Mouse (Mus musculus) forebrain, embryonic 15.5 days (tissue): ENCODE data around the gene Gm39653. TPM values are rescaled to one million over a fixed set of nuclear protein-coding genes. Genes with fewer than 3 reads are reported as not detected.
A peak's percentile ranks its signal among the peaks of the same experiment; 100 is the strongest.

Source experiments
- ATAC-seq: fragments of 200-750 bp; cut with Nextera tagmentation; replicated peaks from 2 replicates; pipeline ENCODE4 v1.8.0; 2017; ENCODE audit warnings: mild to moderate bottlenecking, moderate TSS enrichment, moderate library complexity
- H3K27ac ChIP-seq: fragments of 300-500 bp; sonication (generic); replicated peaks from 2 replicates; pipeline ENCODE4 v1.5.1; 2015; ENCODE audit warnings: mild to moderate bottlenecking, inconsistent platforms
- H3K27me3 ChIP-seq: fragments of 300-500 bp; sonication (generic); 2 replicates; pipeline ENCODE4 v1.6.1; 2015; ENCODE audit warnings: inconsistent platforms
- H3K36me3 ChIP-seq: fragments of 300-500 bp; sonication (generic); 2 replicates; pipeline ENCODE4 v1.6.1; 2015; ENCODE audit warnings: mild to moderate bottlenecking, inconsistent platforms
- H3K4me1 ChIP-seq: fragments of 300-500 bp; sonication (generic); 2 replicates; pipeline ENCODE4 v1.6.1; 2015; ENCODE audit warnings: inconsistent platforms
- H3K4me2 ChIP-seq: fragments of 300-500 bp; sonication (generic); replicated peaks from 2 replicates; pipeline ENCODE4 v1.6.1; 2015; ENCODE audit warnings: mild to moderate bottlenecking, inconsistent platforms
- H3K4me3 ChIP-seq: fragments of 300-500 bp; sonication (generic); 2 replicates; pipeline ENCODE4 v1.5.1; 2015; ENCODE audit warnings: mild to moderate bottlenecking, inconsistent platforms
- H3K9ac ChIP-seq: fragments of 300-500 bp; sonication (generic); replicated peaks from 2 replicates; pipeline ENCODE4 v1.6.1; 2015; ENCODE audit warnings: mild to moderate bottlenecking, inconsistent platforms
- H3K9me3 ChIP-seq: fragments of 300-500 bp; sonication (generic); 2 replicates; pipeline ENCODE4 v1.6.1; 2016; ENCODE audit warnings: inconsistent platforms
- WGBS: fragments of 180-500 bp; shearing (Covaris S2); methylation state at CpG from one replicate; pipeline ENCODE4 v1.1.7; 2015; ENCODE audit warnings: mixed read lengths; 5-methylcytosine and 5-hydroxymethylcytosine counted together
- polyA plus RNA-seq: library from polyadenylated mRNA; unstranded; fragments of >200 nt; fragmentation: Nextera tagmentation; extraction: Ambion mirVana; gene quantifications from 2 replicates; pipeline ENCODE4 v1.2.1, GENCODE M21; 2015

The Gm39653 gene
- 0.17 TPM in 1 of 2 replicates, not detected in the other for polyA plus RNA-seq

DNA sequence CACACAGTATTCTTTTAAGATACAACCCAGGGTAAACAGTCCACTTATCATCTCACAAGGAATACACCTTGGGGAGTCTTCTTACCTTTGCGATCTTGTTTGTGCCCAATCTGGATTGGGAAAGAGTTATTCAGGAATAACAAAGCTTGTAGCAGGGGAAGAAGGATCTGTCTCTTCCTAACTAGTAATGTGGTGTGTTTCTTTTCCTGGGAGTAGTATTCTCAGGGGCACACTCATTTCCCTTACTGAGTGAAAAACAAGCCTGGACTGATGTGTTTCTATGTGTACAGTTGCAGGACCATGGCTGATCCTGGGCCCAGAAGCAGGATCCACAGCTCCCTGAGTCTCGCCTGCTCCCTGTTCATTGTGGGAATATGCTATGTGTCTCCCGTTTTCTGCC is at the start of gene Gm39653:
Gene Gm39653 (plus strand): TSS at position 301 of the 400 bp plus-strand sequence.
- H3K4me3 ChIP-seq: no peak within 1 kb of the TSS
- no peak for ATAC-seq
- peaks cover 5% of the 10 kb centered on the region; the same call in 1 of the 2 replicates for H3K4me1 ChIP-seq
- no peak within 1 kb of the TSS for H3K27ac ChIP-seq
- no peak within 1 kb of the TSS for H3K9ac ChIP-seq
- H3K27me3 ChIP-seq: no peaks in the 10 kb centered on the region
- H3K9me3 ChIP-seq: no peaks in the 10 kb centered on the region
- 87% methylated on average over 3 of the region's 3 CpGs for WGBS
- no peak within 1 kb of the TSS for H3K4me2 ChIP-seq
- H3K36me3 ChIP-seq: no peaks in the 10 kb centered on the region

DNA sequence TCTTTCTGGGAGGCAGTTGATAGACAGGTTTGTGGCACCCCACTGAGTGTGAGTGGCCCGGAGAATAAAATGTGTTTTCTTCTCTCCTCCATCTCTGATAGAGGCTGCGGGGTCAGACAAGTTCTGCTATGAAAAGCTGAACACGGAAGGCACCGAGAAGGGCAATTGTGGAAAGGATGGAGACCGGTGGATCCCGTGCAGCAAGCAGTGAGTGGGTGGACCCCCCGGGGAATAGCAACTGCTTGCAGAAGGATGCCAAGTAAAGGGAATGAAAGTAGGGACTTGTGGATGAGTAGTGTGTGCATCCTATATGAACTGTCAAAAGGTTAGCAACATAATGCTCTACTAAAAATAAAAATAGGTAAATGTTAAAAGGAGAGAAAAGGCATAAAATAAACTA is 49.3 kb upstream of the Gm39653 start:
- H3K4me3 ChIP-seq: no peak overlapping the region
- H3K9ac ChIP-seq: no peak overlapping the region
- no peak overlapping the region for H3K27ac ChIP-seq
- H3K27me3 ChIP-seq: no peaks in the 10 kb centered on the region
- no peak for ATAC-seq
- H3K36me3 ChIP-seq: no peaks in the 10 kb centered on the region
- no peaks in the 10 kb centered on the region for H3K9me3 ChIP-seq
- 16% methylated on average over 7 of the region's 7 CpGs for WGBS
- no peaks in the 10 kb centered on the region for H3K4me1 ChIP-seq
- no peak overlapping the region for H3K4me2 ChIP-seq

GRCm38 (mm10) chr1:63567031-63567430 is 48.7 kb upstream of the Gm39653 start:
- Histone ChIP-seq H3K27ac (no peak overlapping the region), H3K4me2 (no peak overlapping the region), H3K4me3 (no peak overlapping the region), H3K9ac (no peak overlapping the region), H3K36me3 (no peaks in the 10 kb centered on the region), H3K9me3 (no peaks in the 10 kb centered on the region), H3K27me3 (no peaks in the 10 kb centered on the region), H3K4me1 (peaks cover 4% of the 10 kb centered on the region; the same call in 1 of the 2 replicates)
- WGBS: 58% methylated on average over 4 of the region's 4 CpGs
- no peak for ATAC-seq

GRCm38 (mm10) chr1:63572229-63572628 is 43.5 kb upstream of the Gm39653 start:
- Histone ChIP-seq H3K4me3 (no peak overlapping the region), H3K27me3 (no peaks in the 10 kb centered on the region), H3K36me3 (no peaks in the 10 kb centered on the region), H3K9me3 (no peaks in the 10 kb centered on the region), H3K9ac (no peak overlapping the region), H3K4me2 (no peak overlapping the region), H3K4me1 (peaks cover 24% of the 10 kb centered on the region), H3K27ac (no peak overlapping the region)
- ATAC-seq: peak; percentile 77; the same call in 1 of the 2 replicates
- 26% methylated on average over 7 of the region's 7 CpGs for WGBS

GRCm38 (mm10) chr1:63573432-63573831 is 42.3 kb upstream of the Gm39653 start:
- Histone ChIP-seq H3K4me2 (0 out of 2 replicates have a peak overlapping the region, but pooled peaks have one; percentile 4), H3K27me3 (no peaks in the 10 kb centered on the region), H3K4me1 (peaks cover 24% of the 10 kb centered on the region), H3K27ac (peak overlapping the region; percentile 43), H3K9me3 (no peaks in the 10 kb centered on the region), H3K4me3 (no peak overlapping the region), H3K36me3 (no peaks in the 10 kb centered on the region), H3K9ac (no peak overlapping the region)
- ATAC-seq: peak; percentile 61
- WGBS: 7% methylated on average over 6 of the region's 6 CpGs

- 42% methylated on average over 12 of the region's 12 CpGs for WGBS
- Histone ChIP-seq H3K4me3 (no peak overlapping the region), H3K4me2 (0 out of 2 replicates have a peak overlapping the region, but pooled peaks have one; percentile 4), H3K9ac (no peak overlapping the region), H3K4me1 (peaks cover 24% of the 10 kb centered on the region), H3K36me3 (no peaks in the 10 kb centered on the region), H3K27ac (peak overlapping the region; percentile 49), H3K27me3 (no peaks in the 10 kb centered on the region), H3K9me3 (no peaks in the 10 kb centered on the region)
- ATAC-seq: peak; percentile 44; the same call in 1 of the 2 replicates
Observed at GRCm38 (mm10) chr1:63573864-63574611, 41.7 kb upstream of the Gm39653 start.

DNA sequence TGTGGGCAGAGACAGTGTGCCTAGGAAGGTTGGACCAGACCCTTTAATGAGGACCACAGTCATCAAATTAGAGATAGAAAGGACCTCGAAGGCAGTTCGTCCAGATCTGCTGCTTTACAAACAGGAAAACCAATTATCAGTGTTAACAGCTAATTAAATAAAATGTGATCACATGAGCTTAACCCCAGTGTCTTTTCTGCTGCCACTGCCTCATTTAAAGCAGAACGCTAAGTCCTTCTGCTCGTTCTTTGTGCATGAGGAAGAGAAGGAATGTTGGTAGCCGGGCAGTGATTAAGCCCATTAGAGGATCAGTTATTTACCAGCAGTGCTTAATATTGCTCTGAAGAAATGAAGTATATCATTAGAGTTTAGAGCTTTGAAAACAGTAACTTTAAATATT is 39.0 kb upstream of the Gm39653 start:
- Histone ChIP-seq H3K4me3 (no peak overlapping the region), H3K9ac (no peak overlapping the region), H3K36me3 (no peaks in the 10 kb centered on the region), H3K4me2 (no peak overlapping the region), H3K27me3 (no peaks in the 10 kb centered on the region), H3K4me1 (peaks cover 22% of the 10 kb centered on the region), H3K9me3 (no peaks in the 10 kb centered on the region), H3K27ac (no peak overlapping the region)
- whole genome bisulfite sequencing: 8% methylated on average over 5 of the region's 5 CpGs
- no peak for ATAC-seq

DNA sequence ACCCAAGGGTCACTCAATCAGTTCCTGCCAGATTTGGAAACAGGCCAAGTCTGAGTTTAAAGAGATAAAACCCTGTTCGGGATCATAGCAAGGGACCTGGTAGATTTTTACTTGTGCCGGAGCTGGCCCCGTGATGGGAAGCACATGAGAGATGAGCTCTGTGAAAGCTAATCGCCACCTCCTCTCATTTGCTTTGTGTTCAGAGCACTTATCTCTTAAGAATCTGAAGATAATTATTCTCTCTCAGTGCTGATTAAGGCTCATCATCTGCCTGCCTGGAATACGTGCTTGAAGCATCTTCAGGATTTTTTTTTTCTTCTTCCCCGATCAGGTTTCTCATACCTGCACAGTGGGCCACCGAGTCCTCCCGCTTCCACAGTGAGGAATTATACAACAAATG is 36.6 kb upstream of the Gm39653 start:
- peaks cover 2% of the 10 kb centered on the region for H3K4me1 ChIP-seq
- H3K36me3 ChIP-seq: no peaks in the 10 kb centered on the region
- H3K9ac ChIP-seq: no peak overlapping the region
- 0 out of 2 replicates have a peak overlapping the region, but pooled peaks have one; percentile 16 for H3K27ac ChIP-seq
- H3K4me3 ChIP-seq: no peak overlapping the region
- H3K4me2 ChIP-seq: no peak overlapping the region
- WGBS: 66% methylated on average over 8 of the region's 8 CpGs
- H3K9me3 ChIP-seq: no peaks in the 10 kb centered on the region
- no peaks in the 10 kb centered on the region for H3K27me3 ChIP-seq
- ATAC-seq: peak; percentile 23; the same call in 1 of the 2 replicates

- no peaks in the 10 kb centered on the region for H3K4me1 ChIP-seq
- no peak for ATAC-seq
- no peaks in the 10 kb centered on the region for H3K9me3 ChIP-seq
- H3K36me3 ChIP-seq: no peaks in the 10 kb centered on the region
- H3K27me3 ChIP-seq: no peaks in the 10 kb centered on the region
- no peak overlapping the region for H3K4me3 ChIP-seq
- 70% methylated on average over 7 of the region's 7 CpGs for WGBS
- no peak overlapping the region for H3K27ac ChIP-seq
- H3K4me2 ChIP-seq: no peak overlapping the region
- no peak overlapping the region for H3K9ac ChIP-seq
Observed at GRCm38 (mm10) chr1:63586869-63587268, 28.9 kb upstream of the Gm39653 start.

GRCm38 (mm10) chr1:63603870-63604500 is 11.8 kb upstream of the Gm39653 start:
- 48% methylated on average over 3 of the region's 3 CpGs for WGBS
- H3K36me3 ChIP-seq: no peaks in the 10 kb centered on the region
- no peak overlapping the region for H3K4me2 ChIP-seq
- H3K4me3 ChIP-seq: no peak overlapping the region
- H3K9ac ChIP-seq: no peak overlapping the region
- no peaks in the 10 kb centered on the region for H3K27me3 ChIP-seq
- H3K4me1 ChIP-seq: no peaks in the 10 kb centered on the region
- H3K27ac ChIP-seq: no peak overlapping the region
- no peaks in the 10 kb centered on the region for H3K9me3 ChIP-seq
- ATAC-seq: no peak

- H3K4me3 ChIP-seq: no peak overlapping the region
- H3K4me2 ChIP-seq: no peak overlapping the region
- WGBS: 93% methylated on average over 4 of the region's 4 CpGs
- H3K27me3 ChIP-seq: no peaks in the 10 kb centered on the region
- no peaks in the 10 kb centered on the region for H3K9me3 ChIP-seq
- H3K9ac ChIP-seq: no peak overlapping the region
- H3K36me3 ChIP-seq: no peaks in the 10 kb centered on the region
- H3K27ac ChIP-seq: no peak overlapping the region
- peaks cover 5% of the 10 kb centered on the region; the same call in 1 of the 2 replicates for H3K4me1 ChIP-seq
- ATAC-seq: no peak
Observed at GRCm38 (mm10) chr1:63609613-63610012, 6.2 kb upstream of the Gm39653 start.

GRCm38 (mm10) chr1:63614594-63614993 is 1.2 kb upstream of the Gm39653 start:
- H3K4me3 ChIP-seq: peak overlapping the region; percentile 7; the same call in 1 of the 2 replicates
- H3K27me3 ChIP-seq: no peaks in the 10 kb centered on the region
- 3% methylated on average over 11 of the region's 11 CpGs for WGBS
- no peak for ATAC-seq
- no peaks in the 10 kb centered on the region for H3K9me3 ChIP-seq
- H3K4me2 ChIP-seq: peak overlapping the region; percentile 32; the same call in 1 of the 2 replicates
- peaks cover 5% of the 10 kb centered on the region; the same call in 1 of the 2 replicates for H3K4me1 ChIP-seq
- H3K9ac ChIP-seq: no peak overlapping the region
- no peak overlapping the region for H3K27ac ChIP-seq
- H3K36me3 ChIP-seq: no peaks in the 10 kb centered on the region
